32 mouse cellular contexts compared by ENCODE assay signal in genomic region chr9:32030203-32030602, GRCm38 (mm10).
"Had no signal": no experiment of that assay in that cellular context is flagged by ENCODE, and none has a peak within 500 bp of the region (broad histone marks: within the 10 kb centered on the region; RNA-seq: fewer than 3 reads in every experiment).

No protein-coding gene starts in this region.

- H3K4me3 ChIP-seq: heart, embryonic 12.5 days; heart, embryonic 13.5 days; heart, embryonic 15.5 days; hindbrain, embryonic 10.5 days; hindbrain, embryonic 12.5 days; hindbrain, embryonic 13.5 days; hindbrain, embryonic 15.5 days; intestine, embryonic 15.5 days; kidney, embryonic 15.5 days; layer of hippocampus, adult 2 months; left cerebral cortex, adult 2 months had no signal

- H3K27me3 ChIP-seq: heart, embryonic 12.5 days; heart, embryonic 13.5 days; heart, embryonic 15.5 days; hindbrain, embryonic 12.5 days; hindbrain, embryonic 13.5 days; hindbrain, embryonic 15.5 days; intestine, embryonic 15.5 days; kidney, embryonic 15.5 days had no signal

- H3K9ac ChIP-seq: heart, embryonic 12.5 days; heart, embryonic 13.5 days; heart, embryonic 15.5 days; hindbrain, embryonic 12.5 days; hindbrain, embryonic 13.5 days; hindbrain, embryonic 14.5 days; hindbrain, embryonic 15.5 days; intestine, embryonic 15.5 days; kidney, embryonic 15.5 days had no signal

- H3K9me3 ChIP-seq: heart, embryonic 12.5 days; heart, embryonic 13.5 days; heart, embryonic 15.5 days; hindbrain, embryonic 10.5 days; hindbrain, embryonic 12.5 days; hindbrain, embryonic 13.5 days; hindbrain, embryonic 15.5 days; intestine, embryonic 15.5 days; kidney, embryonic 15.5 days had no signal

- DNase-seq: heart, postnatal 14 days; heart, postnatal 36 days; kidney, adult 11 months; kidney, adult 18-20 months; kidney, adult 2 months; kidney, adult 8-10 months; kidney, adult 9 months; kidney, postnatal 10 days; kidney, postnatal 14 days; kidney, postnatal 25 days; kidney, postnatal 36 days; kidney, postnatal 4 days; layer of hippocampus, adult 9-11 months; layer of hippocampus, postnatal 36 days had no signal

- ATAC-seq: hindbrain, embryonic 16.5 days; hindbrain, postnatal 0 days; inflammation-experienced regulatory T-cells, adult 6 months; intestine, embryonic 15.5 days; intestine, embryonic 16.5 days; intestine, postnatal 0 days had no signal

- H3K4me2 ChIP-seq: heart, embryonic 12.5 days; heart, embryonic 13.5 days; heart, embryonic 15.5 days; hindbrain, embryonic 12.5 days; hindbrain, embryonic 13.5 days; hindbrain, embryonic 15.5 days; intestine, embryonic 15.5 days; kidney, embryonic 15.5 days had no signal

- H3K36me3 ChIP-seq: heart, embryonic 12.5 days; heart, embryonic 13.5 days; heart, embryonic 15.5 days; hindbrain, embryonic 10.5 days; hindbrain, embryonic 12.5 days; hindbrain, embryonic 13.5 days; hindbrain, embryonic 15.5 days; intestine, embryonic 15.5 days; kidney, embryonic 15.5 days had no signal

- H3K27ac ChIP-seq: heart, embryonic 13.5 days; heart, embryonic 15.5 days; hindbrain, embryonic 10.5 days; hindbrain, embryonic 12.5 days; hindbrain, embryonic 13.5 days; hindbrain, embryonic 15.5 days; intestine, embryonic 15.5 days; kidney, embryonic 15.5 days; kidney, postnatal 0 days; left cerebral cortex, adult 2 months had no signal
